In the genomic region with DNA sequence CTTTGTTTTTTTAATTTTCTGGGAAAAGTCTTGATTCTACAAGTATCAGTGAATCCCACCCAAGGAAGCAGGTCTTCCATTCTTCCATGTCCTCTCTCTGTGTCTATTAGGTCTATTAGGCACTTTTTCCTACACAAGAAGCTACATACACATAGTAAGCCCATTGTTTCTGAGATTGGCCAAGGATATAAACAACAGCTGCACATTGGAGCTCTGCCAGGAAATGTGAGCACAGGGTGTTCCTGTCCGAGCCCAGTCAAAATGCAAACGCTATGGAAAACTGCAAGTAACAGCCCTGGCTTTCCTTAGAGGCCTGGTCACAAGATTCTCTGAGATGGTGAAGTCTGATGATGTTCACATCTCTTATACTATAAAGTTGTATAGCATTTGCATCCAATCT, we compare ENCODE assay signal across 8 mouse cellular contexts. TPM values are rescaled to one million over a fixed set of nuclear protein-coding genes. Genes with fewer than 3 reads are reported as not detected.
DNase-seq lines count a peak whose midpoint lies in the region; ATAC-seq lines count a peak whose summit lies in the region.

No protein-coding gene starts in this region.

- no peaks in the 10 kb centered on the region for H3K4me1 ChIP-seq in stomach, embryonic 16.5 days (ENCODE audit: control insufficient read depth, insufficient read depth, low read length)

- H3K36me3 ChIP-seq in stomach, embryonic 16.5 days (ENCODE audit: control insufficient read depth, insufficient read depth, low read length), result no peaks in the 10 kb centered on the region

- 19% methylated on average over 2 of the region's 2 CpGs for WGBS in stomach, embryonic 16.5 days

- H3K4me2 ChIP-seq in stomach, embryonic 16.5 days (ENCODE audit: low read depth, low read length), result no peak overlapping the region

- H3K27me3 ChIP-seq in stomach, embryonic 16.5 days (ENCODE audit: control insufficient read depth, insufficient read depth, low read length), result no peaks in the 10 kb centered on the region

- no peaks in the 10 kb centered on the region for H3K9me3 ChIP-seq in stomach, embryonic 16.5 days (replicated peaks; ENCODE audit: control insufficient read depth, low read length)

- no peak overlapping the region for H3K9ac ChIP-seq in stomach, embryonic 16.5 days (ENCODE audit: low read length)

- H3K4me3 ChIP-seq in stomach, embryonic 16.5 days (replicated peaks; ENCODE audit: low read length), result no peak overlapping the region

- H3K27ac ChIP-seq in stomach, embryonic 16.5 days (ENCODE audit: low read length), result peak overlapping the region; percentile 9; the same call in 1 of the 2 replicates

- ATAC-seq in stomach, embryonic 16.5 days (ENCODE audit: insufficient read depth, low FRiP score), result no peak
- ATAC-seq in megakaryocyte, adult 5-6 weeks (ENCODE audit: poor library complexity, severe bottlenecking), result no peak

- peak; percentile 5 for DNase-seq in adrenal gland, adult 2 months
- no peak for DNase-seq in adrenal gland, postnatal 25 days
- DNase-seq in right cerebral cortex, adult 18-20 months, result peak; percentile 30
- DNase-seq in right cerebral cortex, postnatal 14 days, result no peak
- DNase-seq in layer of hippocampus, adult 9-11 months, result peak; percentile 75
- DNase-seq in right cerebral cortex, postnatal 4 days, result no peak

RNA-seq across cellular contexts. Expression of gene Lbr, which starts 49.3 kb away (rescaled TPM):
- total RNA-seq in adrenal gland, adult 2 months (2021), result 10 to 100 TPM; 18.3 to 22.9 TPM
- 7.4 and 13.2 TPM in 2 replicates for polyA plus RNA-seq in adrenal gland, adult 2 months (2012; rRNA removed)
- 21.8 and 28.4 TPM in 2 replicates for total RNA-seq in adrenal gland, postnatal 25 days (2021)
- polyA plus RNA-seq in stomach, embryonic 16.5 days (2015; fragmentation: Nextera tagmentation; extraction: Ambion mirVana), result 127 TPM in 2 replicates
- 457 and 500 TPM in 2 replicates for total RNA-seq in megakaryocyte, adult 5-6 weeks (2015)
- total RNA-seq in megakaryocyte, adult 5-6 weeks (2017), result 415 and 440 TPM in 2 replicates

Comparison
In these comparisons a context has a peak if more than half of its experiments do, and no peak if none do; other contexts are left out.
1. DNase-seq: peak in adrenal gland, adult 2 months (single experiment), right cerebral cortex, adult 18-20 months (single experiment) and layer of hippocampus, adult 9-11 months (single experiment); none in adrenal gland, postnatal 25 days (single experiment), right cerebral cortex, postnatal 14 days (single experiment) and right cerebral cortex, postnatal 4 days (single experiment).
2. RNA of gene Lbr, which starts 49.3 kb away (total RNA-seq): 415 to 500 TPM in megakaryocyte, adult 5-6 weeks; 21.8 to 28.4 TPM in adrenal gland, postnatal 25 days and 18.3 to 22.9 TPM in adrenal gland, adult 2 months; every median in the first group is over 10 times any median in the second.